In the genomic region with DNA sequence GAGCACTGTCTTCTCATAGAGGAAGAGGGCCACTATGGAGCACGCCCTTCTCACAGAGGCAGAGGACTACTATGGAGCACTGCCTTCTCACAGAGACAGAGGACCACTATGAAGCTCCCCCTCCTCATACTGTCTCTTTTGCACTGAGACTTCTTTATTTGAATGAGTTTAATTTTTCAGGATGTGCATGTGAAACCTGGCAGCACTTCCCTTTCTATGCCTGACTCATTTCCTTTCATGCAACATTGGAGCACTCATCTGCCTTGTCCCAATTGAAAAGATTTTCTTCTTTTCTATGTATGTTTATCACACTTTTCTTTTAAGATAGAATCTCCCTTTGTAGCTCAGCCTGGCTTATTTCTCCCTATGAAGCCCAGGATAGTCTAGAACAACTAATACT, we compare ENCODE assay signal across 12 mouse cellular contexts.
"Had no signal": no experiment of that assay in that cellular context is flagged by ENCODE, and none has a peak within 500 bp of the region (broad histone marks: within the 10 kb centered on the region; RNA-seq: fewer than 3 reads in every experiment).

No protein-coding gene starts in this region.

- DNase-seq: retina, postnatal 1 day; right cerebral cortex, adult 18-20 months; right cerebral cortex, postnatal 14 days; right cerebral cortex, postnatal 25 days; right cerebral cortex, postnatal 4 days; spleen, adult 18-20 months; thymus, adult 18-20 months; thymus, adult 2 months; thymus, postnatal 14 days; thymus, postnatal 25 days; thymus, postnatal 36 days; thymus, postnatal 4 days had no signal
